Mouse (Mus musculus) layer of hippocampus, adult 9-11 months (tissue): Measurements from ENCODE around the gene Ccnyl1.

Source experiments
- DNase-seq: peaks from one replicate; pipeline ENCODE4 v3.0.0; 2022

Gene Ccnyl1

GRCm38 (mm10) chr1:64705230-64705629 is 15.0 kb downstream of the Ccnyl1 start:
- peak; percentile 38 for DNase-seq

- DNase-seq, result no peak
Observed at GRCm38 (mm10) chr1:64706610-64707009, 16.4 kb downstream of the Ccnyl1 start.

GRCm38 (mm10) chr1:64709891-64710290 is 19.6 kb downstream of the Ccnyl1 start:
- DNase-seq, result no peak

- no peak for DNase-seq
Observed at GRCm38 (mm10) chr1:64712006-64712760, 21.9 kb downstream of the Ccnyl1 start.

GRCm38 (mm10) chr1:64715458-64715857 is 25.2 kb downstream of the Ccnyl1 start:
- DNase-seq, result no peak

GRCm38 (mm10) chr1:64716589-64717304 is 26.5 kb downstream of the Ccnyl1 start:
- no peak for DNase-seq

- peak; percentile 53 for DNase-seq
Observed at GRCm38 (mm10) chr1:64717504-64717903, 27.2 kb downstream of the Ccnyl1 start.

GRCm38 (mm10) chr1:64721034-64721587 is 30.9 kb downstream of the Ccnyl1 start:
- no peak for DNase-seq

GRCm38 (mm10) chr1:64730046-64730445 is 39.8 kb downstream of the Ccnyl1 start:
- no peak for DNase-seq

GRCm38 (mm10) chr1:64731341-64732020 is 41.2 kb downstream of the Ccnyl1 start:
- no peak for DNase-seq

GRCm38 (mm10) chr1:64732161-64732560 is 41.9 kb downstream of the Ccnyl1 start:
- DNase-seq, result no peak

GRCm38 (mm10) chr1:64732637-64733200 is 42.5 kb downstream of the Ccnyl1 start:
- no peak for DNase-seq

GRCm38 (mm10) chr1:64733453-64734245 is 43.4 kb downstream of the Ccnyl1 start:
- no peak for DNase-seq

GRCm38 (mm10) chr1:64734771-64735750 is 44.8 kb downstream of the Ccnyl1 start:
- DNase-seq, result no peak

GRCm38 (mm10) chr1:64735781-64736680 is 45.8 kb downstream of the Ccnyl1 start:
- peak; percentile 13 for DNase-seq

GRCm38 (mm10) chr1:64736681-64737501 is 46.6 kb downstream of the Ccnyl1 start:
- DNase-seq, result no peak

- peak; percentile 86 for DNase-seq
Observed at GRCm38 (mm10) chr1:64737502-64738179, 47.4 kb downstream of the Ccnyl1 start, which contains the start of gene Fzd5. Gene Fzd5, minus strand, starts transcription at chr1:64737751.

- no peak for DNase-seq
Observed at GRCm38 (mm10) chr1:64738180-64738555, 47.9 kb downstream of the Ccnyl1 start.
